Mouse (Mus musculus): Measurements from ENCODE around the gene Tnfrsf9.

- TF ChIP-seq CTCF (IDR thresholded peaks at IDR 0.05; ENCODE audit: low read depth, low read length) = no peak
- no peak for TF ChIP-seq POLR2A (IDR thresholded peaks at IDR 0.05; ENCODE audit: borderline replicate concordance, low read depth, low read length)
These were observed 23.7 kb downstream of the Tnfrsf9 start for GRCm38 (mm10) chr4:150938063-150938452.

All from bone marrow macrophage, adult 2 months (primary cell).